Mouse (Mus musculus): Measurements from ENCODE around the gene Tbx2. TPM values are rescaled to one million over a fixed set of nuclear protein-coding genes. Genes with fewer than 3 reads are reported as not detected.

The Tbx2 gene
- polyA plus RNA-seq, 1 experiment from 2014 or later = 3.1 TPM

- H3K9ac ChIP-seq (ENCODE audit: low read length) = peak overlapping the region; percentile 58
- WGBS = 28% methylated on average over 21 of the region's 21 CpGs
- H3K9me3 ChIP-seq (replicated peaks; ENCODE audit: control insufficient read depth, low read length) = no peaks in the 10 kb centered on the region
- peak overlapping the region; percentile 25 for H3K4me3 ChIP-seq (replicated peaks; ENCODE audit: low read length)
- peaks cover 45% of the 10 kb centered on the region for H3K27me3 ChIP-seq (ENCODE audit: control insufficient read depth, insufficient read depth, low read length)
- peak overlapping the region; percentile 93 for H3K4me2 ChIP-seq (ENCODE audit: low read depth, low read length)
- H3K27ac ChIP-seq (ENCODE audit: low read length) = peak overlapping the region; percentile 31
- no peak for ATAC-seq (ENCODE audit: insufficient read depth, low FRiP score)
- no peaks in the 10 kb centered on the region for H3K36me3 ChIP-seq (ENCODE audit: control insufficient read depth, insufficient read depth, low read length)
- H3K4me1 ChIP-seq (ENCODE audit: control insufficient read depth, insufficient read depth, low read length) = peaks cover 36% of the 10 kb centered on the region; the same call in 1 of the 2 replicates
These were observed 8.4 kb downstream of the Tbx2 start for GRCm38 (mm10) chr11:85840803-85841145.

GRCm38 (mm10) chr11:85841211-85841681, 8.9 kb downstream of the Tbx2 start:
- peak overlapping the region; percentile 93 for H3K4me2 ChIP-seq (ENCODE audit: low read depth, low read length)
- H3K9ac ChIP-seq (ENCODE audit: low read length) = peak overlapping the region; percentile 43; the same call in 1 of the 2 replicates
- H3K4me3 ChIP-seq (replicated peaks; ENCODE audit: low read length) = peak overlapping the region; percentile 39; the same call in 1 of the 2 replicates
- H3K4me1 ChIP-seq (ENCODE audit: control insufficient read depth, insufficient read depth, low read length) = peaks cover 36% of the 10 kb centered on the region; the same call in 1 of the 2 replicates
- H3K36me3 ChIP-seq (ENCODE audit: control insufficient read depth, insufficient read depth, low read length) = no peaks in the 10 kb centered on the region
- WGBS = 35% methylated on average over 8 of the region's 8 CpGs
- H3K9me3 ChIP-seq (replicated peaks; ENCODE audit: control insufficient read depth, low read length) = no peaks in the 10 kb centered on the region
- peaks cover 41% of the 10 kb centered on the region for H3K27me3 ChIP-seq (ENCODE audit: control insufficient read depth, insufficient read depth, low read length)
- ATAC-seq (ENCODE audit: insufficient read depth, low FRiP score) = no peak
- H3K27ac ChIP-seq (ENCODE audit: low read length) = no peak overlapping the region

GRCm38 (mm10) chr11:85841980-85842379, 9.6 kb downstream of the Tbx2 start:
- ATAC-seq (ENCODE audit: insufficient read depth, low FRiP score) = peak; percentile 43; the same call in 1 of the 2 replicates
- H3K4me3 ChIP-seq (replicated peaks; ENCODE audit: low read length) = peak overlapping the region; percentile 39

GRCm38 (mm10) chr11:85842596-85843346, 10.4 kb downstream of the Tbx2 start:
- Histone ChIP-seq H3K9me3 (replicated peaks; ENCODE audit: control insufficient read depth, low read length) (no peaks in the 10 kb centered on the region), H3K27me3 (ENCODE audit: control insufficient read depth, insufficient read depth, low read length) (peaks cover 29% of the 10 kb centered on the region), H3K27ac (ENCODE audit: low read length) (peak overlapping the region; percentile 72), H3K9ac (ENCODE audit: low read length) (peak overlapping the region; percentile 69), H3K4me2 (ENCODE audit: low read depth, low read length) (peak overlapping the region; percentile 92), H3K4me1 (ENCODE audit: control insufficient read depth, insufficient read depth, low read length) (peaks cover 32% of the 10 kb centered on the region), H3K36me3 (ENCODE audit: control insufficient read depth, insufficient read depth, low read length) (no peaks in the 10 kb centered on the region), H3K4me3 (replicated peaks; ENCODE audit: low read length) (peak overlapping the region; percentile 61)
- WGBS = 9% methylated on average over 24 of the region's 24 CpGs
- no peak for ATAC-seq (ENCODE audit: insufficient read depth, low FRiP score)

More at GRCm38 (mm10) chr11:85841980-85842379, 9.6 kb downstream of the Tbx2 start:
- no peaks in the 10 kb centered on the region for H3K36me3 ChIP-seq (ENCODE audit: control insufficient read depth, insufficient read depth, low read length)
- WGBS = 2% methylated on average over 32 of the region's 32 CpGs
- H3K4me2 ChIP-seq (ENCODE audit: low read depth, low read length) = peak overlapping the region; percentile 93
- H3K4me1 ChIP-seq (ENCODE audit: control insufficient read depth, insufficient read depth, low read length) = peaks cover 40% of the 10 kb centered on the region
- no peaks in the 10 kb centered on the region for H3K9me3 ChIP-seq (replicated peaks; ENCODE audit: control insufficient read depth, low read length)
- peaks cover 37% of the 10 kb centered on the region for H3K27me3 ChIP-seq (ENCODE audit: control insufficient read depth, insufficient read depth, low read length)
- H3K27ac ChIP-seq (ENCODE audit: low read length) = peak overlapping the region; percentile 69
- peak overlapping the region; percentile 73 for H3K9ac ChIP-seq (ENCODE audit: low read length)

- H3K27me3 ChIP-seq (ENCODE audit: control insufficient read depth, insufficient read depth, low read length) = peaks cover 29% of the 10 kb centered on the region
- no peaks in the 10 kb centered on the region for H3K9me3 ChIP-seq (replicated peaks; ENCODE audit: control insufficient read depth, low read length)
- peaks cover 26% of the 10 kb centered on the region for H3K4me1 ChIP-seq (ENCODE audit: control insufficient read depth, insufficient read depth, low read length)
- 1% methylated on average over 18 of the region's 18 CpGs for WGBS
- H3K4me2 ChIP-seq (ENCODE audit: low read depth, low read length) = peak overlapping the region; percentile 92
- H3K36me3 ChIP-seq (ENCODE audit: control insufficient read depth, insufficient read depth, low read length) = no peaks in the 10 kb centered on the region
- ATAC-seq (ENCODE audit: insufficient read depth, low FRiP score) = peak; percentile 49; the same call in 1 of the 2 replicates
- H3K4me3 ChIP-seq (replicated peaks; ENCODE audit: low read length) = peak overlapping the region; percentile 61
- peak overlapping the region; percentile 69 for H3K9ac ChIP-seq (ENCODE audit: low read length)
- H3K27ac ChIP-seq (ENCODE audit: low read length) = peak overlapping the region; percentile 72
These were observed 11.0 kb downstream of the Tbx2 start for GRCm38 (mm10) chr11:85843347-85843692.

GRCm38 (mm10) chr11:85844144-85844965, 12.0 kb downstream of the Tbx2 start:
- H3K27me3 ChIP-seq (ENCODE audit: control insufficient read depth, insufficient read depth, low read length) = peaks cover 23% of the 10 kb centered on the region
- peak overlapping the region; percentile 61 for H3K4me3 ChIP-seq (replicated peaks; ENCODE audit: low read length)
- peak overlapping the region; percentile 92 for H3K4me2 ChIP-seq (ENCODE audit: low read depth, low read length)
- peak overlapping the region; percentile 69 for H3K9ac ChIP-seq (ENCODE audit: low read length)
- H3K27ac ChIP-seq (ENCODE audit: low read length) = peak overlapping the region; percentile 72
- WGBS = 1% methylated on average over 54 of the region's 54 CpGs
- H3K36me3 ChIP-seq (ENCODE audit: control insufficient read depth, insufficient read depth, low read length) = no peaks in the 10 kb centered on the region
- H3K4me1 ChIP-seq (ENCODE audit: control insufficient read depth, insufficient read depth, low read length) = peaks cover 26% of the 10 kb centered on the region
- peak; percentile 80 for ATAC-seq (ENCODE audit: insufficient read depth, low FRiP score)
- H3K9me3 ChIP-seq (replicated peaks; ENCODE audit: control insufficient read depth, low read length) = no peaks in the 10 kb centered on the region

- H3K27me3 ChIP-seq (ENCODE audit: control insufficient read depth, insufficient read depth, low read length) = peaks cover 17% of the 10 kb centered on the region
- H3K4me2 ChIP-seq (ENCODE audit: low read depth, low read length) = peak overlapping the region; percentile 92
- no peaks in the 10 kb centered on the region for H3K36me3 ChIP-seq (ENCODE audit: control insufficient read depth, insufficient read depth, low read length)
- ATAC-seq (ENCODE audit: insufficient read depth, low FRiP score) = no peak
- H3K4me1 ChIP-seq (ENCODE audit: control insufficient read depth, insufficient read depth, low read length) = peaks cover 26% of the 10 kb centered on the region
- peak overlapping the region; percentile 72; the same call in 1 of the 2 replicates for H3K27ac ChIP-seq (ENCODE audit: low read length)
- peak overlapping the region; percentile 69; the same call in 1 of the 2 replicates for H3K9ac ChIP-seq (ENCODE audit: low read length)
- WGBS = 35% methylated on average over 5 of the region's 5 CpGs
- H3K9me3 ChIP-seq (replicated peaks; ENCODE audit: control insufficient read depth, low read length) = no peaks in the 10 kb centered on the region
- H3K4me3 ChIP-seq (replicated peaks; ENCODE audit: low read length) = peak overlapping the region; percentile 61
These were observed 12.6 kb downstream of the Tbx2 start for GRCm38 (mm10) chr11:85844971-85845370.

GRCm38 (mm10) chr11:85845921-85846320, 13.6 kb downstream of the Tbx2 start:
- Histone ChIP-seq H3K27me3 (ENCODE audit: control insufficient read depth, insufficient read depth, low read length) (peaks cover 8% of the 10 kb centered on the region; the same call in 1 of the 2 replicates), H3K4me1 (ENCODE audit: control insufficient read depth, insufficient read depth, low read length) (peaks cover 26% of the 10 kb centered on the region), H3K36me3 (ENCODE audit: control insufficient read depth, insufficient read depth, low read length) (no peaks in the 10 kb centered on the region), H3K4me2 (ENCODE audit: low read depth, low read length) (no peak overlapping the region), H3K27ac (ENCODE audit: low read length) (no peak overlapping the region), H3K9me3 (replicated peaks; ENCODE audit: control insufficient read depth, low read length) (no peaks in the 10 kb centered on the region), H3K9ac (ENCODE audit: low read length) (no peak overlapping the region), H3K4me3 (replicated peaks; ENCODE audit: low read length) (no peak overlapping the region)
- no peak for ATAC-seq (ENCODE audit: insufficient read depth, low FRiP score)
- WGBS = 36% methylated on average over 5 of the region's 5 CpGs
